Mouse (Mus musculus) CD4-positive, CD25-positive, alpha-beta regulatory T cell, adult 4 months (primary cell): ENCODE results near the gene Sult2b1. TPM values are rescaled to one million over a fixed set of nuclear protein-coding genes. Genes with fewer than 3 reads are reported as not detected.

Experiments used
- ATAC-seq: one replicate; pipeline ENCODE4 v1.8.0; 2017
- polyA plus RNA-seq, 2 experiments: library from polyadenylated mRNA; unstranded; fragments of 100-300 nt; shearing (Covaris generic); gene quantifications; one replicate each; pipeline ENCODE4 v1.2.1; 2017

The Sult2b1 gene
- polyA plus RNA-seq, 2 experiments from 2014 or later = 3.1 to 5.2 TPM

GRCm38 (mm10) chr7:45800546-45801204 is 16.2 kb upstream of the Sult2b1 start:
- ATAC-seq = peak; percentile 38

- ATAC-seq = no peak
These were observed 15.5 kb upstream of the Sult2b1 start for GRCm38 (mm10) chr7:45800001-45800400.

- peak; percentile 68 for ATAC-seq
These were observed 14.5 kb upstream of the Sult2b1 start for GRCm38 (mm10) chr7:45798931-45799330.

GRCm38 (mm10) chr7:45798511-45798836 is 14.0 kb upstream of the Sult2b1 start:
- peak; percentile 25 for ATAC-seq

- ATAC-seq = no peak
These were observed 13.4 kb upstream of the Sult2b1 start for GRCm38 (mm10) chr7:45797661-45798510.

- ATAC-seq = no peak
These were observed 12.5 kb upstream of the Sult2b1 start for GRCm38 (mm10) chr7:45796950-45797349.

- no peak for ATAC-seq
These were observed 10.5 kb upstream of the Sult2b1 start for GRCm38 (mm10) chr7:45794971-45795370.

GRCm38 (mm10) chr7:45793969-45794585 is 9.6 kb upstream of the Sult2b1 start:
- no peak for ATAC-seq

GRCm38 (mm10) chr7:45793240-45793639 is 8.8 kb upstream of the Sult2b1 start:
- no peak for ATAC-seq

GRCm38 (mm10) chr7:45791756-45792490 is 7.5 kb upstream of the Sult2b1 start:
- no peak for ATAC-seq

GRCm38 (mm10) chr7:45790721-45791120 is 6.3 kb upstream of the Sult2b1 start:
- ATAC-seq = no peak

- ATAC-seq = no peak
These were observed 3.2 kb upstream of the Sult2b1 start for GRCm38 (mm10) chr7:45787642-45788041.

GRCm38 (mm10) chr7:45786661-45787413 is 2.4 kb upstream of the Sult2b1 start:
- ATAC-seq = no peak

- ATAC-seq = peak; percentile 23
These were observed 1.7 kb upstream of the Sult2b1 start for GRCm38 (mm10) chr7:45786136-45786578.

GRCm38 (mm10) chr7:45785388-45786135 is 1.1 kb upstream of the Sult2b1 start:
- no peak for ATAC-seq

- no peak for ATAC-seq
These were observed 868 bp downstream of the Sult2b1 start, which contains the start of gene Lmtk3 for GRCm38 (mm10) chr7:45783511-45784091. Gene Lmtk3 (plus strand): TSS chr7:45783738.

- no peak for ATAC-seq
These were observed 2.2 kb downstream of the Sult2b1 start for GRCm38 (mm10) chr7:45782271-45782670.

- peak; percentile 90 for ATAC-seq
These were observed 5.3 kb downstream of the Sult2b1 start for GRCm38 (mm10) chr7:45779081-45779641.

- ATAC-seq = no peak
These were observed 9.2 kb downstream of the Sult2b1 start for GRCm38 (mm10) chr7:45775237-45775636.

- ATAC-seq = no peak
These were observed 13.4 kb downstream of the Sult2b1 start for GRCm38 (mm10) chr7:45771101-45771500.
